In genomic region chr15:72393226-72393625, GRCm38 (mm10) we compare ENCODE assay signal across 14 mouse cellular contexts.
A peak's percentile ranks its signal among the peaks of the same experiment; 100 is the strongest.
DNase-seq lines count a peak whose midpoint lies in the region.
"Had no signal": no experiment of that assay in that cellular context is flagged by ENCODE, and none has a peak within 500 bp of the region (broad histone marks: within the 10 kb centered on the region; RNA-seq: fewer than 3 reads in every experiment).

No protein-coding gene starts in this region.

- DNase-seq in cerebellum, adult 18-20 months = peak; percentile 10 to 12
- DNase-seq in cerebellum, adult 9-11 months = no peak
- DNase-seq in cerebellum, adult 9-10 months = peak; percentile 17
- no peak for DNase-seq in cerebellum, adult 11 months
- DNase-seq in brain, adult 2 months (ENCODE audit: low read depth, low spot score) = peak; percentile 63
- DNase-seq in cerebellum, postnatal 25 days = peak; percentile 15 to 55
- no peak for DNase-seq in layer of hippocampus, postnatal 14 days (ENCODE audit: low spot score in 2 of 2)
- no peak for DNase-seq in adrenal gland, postnatal 25 days
- DNase-seq: adrenal gland, postnatal 10 days; forebrain, postnatal 0 days; gastrocnemius, adult 2 months; gastrocnemius, postnatal 14 days; heart, adult 11 months; kidney, adult 2 months had no signal

Comparison
In these comparisons a context has a peak if more than half of its experiments do, and no peak if none do; other contexts are left out.
1. DNase-seq: peak in cerebellum, adult 18-20 months (2 of 2), cerebellum, adult 9-10 months (single experiment), brain, adult 2 months (single experiment) and cerebellum, postnatal 25 days (2 of 2); none in cerebellum, adult 9-11 months (single experiment), cerebellum, adult 11 months (single experiment), layer of hippocampus, postnatal 14 days (0 of 2) and adrenal gland, postnatal 25 days (single experiment).